Mouse (Mus musculus) right cerebral cortex, postnatal 4 days (tissue): ENCODE results near the gene Vps16.

Experiments used
- DNase-seq: peaks from one replicate; pipeline ENCODE4 v3.0.0-alpha.2; 2022

The Vps16 gene

GRCm38 (mm10) chr2:130461287-130462071 is 37.3 kb downstream of the Vps16 start:
- no peak for DNase-seq

GRCm38 (mm10) chr2:130466438-130466837 is 42.3 kb downstream of the Vps16 start:
- DNase-seq, result no peak

- no peak for DNase-seq
Measured at GRCm38 (mm10) chr2:130469366-130469765, 45.2 kb downstream of the Vps16 start.

GRCm38 (mm10) chr2:130469935-130470334 is 45.8 kb downstream of the Vps16 start:
- no peak for DNase-seq

- DNase-seq, result no peak
Measured at GRCm38 (mm10) chr2:130472908-130473510, 48.9 kb downstream of the Vps16 start.

- DNase-seq, result no peak
Measured at GRCm38 (mm10) chr2:130475764-130476163, 51.6 kb downstream of the Vps16 start.

GRCm38 (mm10) chr2:130476666-130477297 is 52.6 kb downstream of the Vps16 start:
- no peak for DNase-seq

- no peak for DNase-seq
Measured at GRCm38 (mm10) chr2:130482177-130482576, 58.0 kb downstream of the Vps16 start.

GRCm38 (mm10) chr2:130482700-130483099 is 58.6 kb downstream of the Vps16 start:
- DNase-seq, result no peak

GRCm38 (mm10) chr2:130484206-130484605 is 60.1 kb downstream of the Vps16 start:
- no peak for DNase-seq

GRCm38 (mm10) chr2:130488002-130488401 is 63.9 kb downstream of the Vps16 start:
- DNase-seq, result no peak

GRCm38 (mm10) chr2:130488600-130488999 is 64.5 kb downstream of the Vps16 start:
- no peak for DNase-seq

- DNase-seq, result no peak
Measured at GRCm38 (mm10) chr2:130491162-130491561, 67.0 kb downstream of the Vps16 start.

- peak; percentile 65 for DNase-seq
Measured at GRCm38 (mm10) chr2:130491587-130491986, 67.4 kb downstream of the Vps16 start.
